Mouse (Mus musculus) myocyte (in vitro differentiated cells): ENCODE measurements around the gene Gm49416. TPM values are rescaled to one million over a fixed set of nuclear protein-coding genes. Genes with fewer than 3 reads are reported as not detected.

ENCODE experiments used
- H3K27me3 ChIP-seq: one replicate; pipeline ENCODE4 v1.6.1; 2011; ENCODE audit not compliant: control insufficient read depth, insufficient read depth, insufficient read length
- H3K36me3 ChIP-seq: one replicate; pipeline ENCODE4 v1.6.1; 2011; ENCODE audit not compliant: control insufficient read depth, insufficient read depth
- H3K4me2 ChIP-seq: one replicate; pipeline ENCODE4 v1.6.1; 2011; ENCODE audit warnings: low read depth, control low read depth
- H3K4me3 ChIP-seq: one replicate; pipeline ENCODE4 v1.5.1; 2011; ENCODE audit warnings: mild to moderate bottlenecking, control low read depth, moderate library complexity
- H3K79me2 ChIP-seq: one replicate; pipeline ENCODE4 v1.6.1; 2011; ENCODE audit not compliant: control insufficient read depth, insufficient read depth
- H3ac ChIP-seq: one replicate; pipeline ENCODE4 v1.6.1; 2011; ENCODE audit not compliant: control insufficient read depth, insufficient read length
- CEBPB ChIP-seq: IDR thresholded peaks from 2 replicates; pipeline ENCODE4 v1.6.1; 2011; ENCODE audit warnings: mild to moderate bottlenecking, moderate library complexity; ENCODE audit not compliant: poor library complexity, insufficient read depth, severe bottlenecking
- E2F4 ChIP-seq: IDR thresholded peaks from one replicate; pipeline ENCODE4 v1.6.1; 2011; ENCODE audit warnings: mild to moderate bottlenecking, control low read depth, moderate library complexity; ENCODE audit not compliant: insufficient read depth
- MAX ChIP-seq: IDR thresholded peaks from one replicate; pipeline ENCODE4 v1.6.1; 2011; ENCODE audit warnings: low read depth, mild to moderate bottlenecking, control low read depth
- MYOD1 ChIP-seq, 3 experiments: IDR thresholded peaks; one replicate each; pipeline ENCODE4 v1.6.1; 2011; ENCODE audit warnings: control low read depth in 2 of 3, low read depth in 2 of 3, mild to moderate bottlenecking in 2 of 3, moderate library complexity in 1 of 3; ENCODE audit not compliant: insufficient read length in 2 of 3, control insufficient read depth in 1 of 3
- MYOG ChIP-seq, 3 experiments: IDR thresholded peaks; one replicate each; pipeline ENCODE4 v1.6.1; 2011; ENCODE audit warnings: control low read depth in 2 of 3, low read depth in 2 of 3, mild to moderate bottlenecking in 2 of 3; ENCODE audit not compliant: insufficient read length in 2 of 3, control insufficient read depth in 1 of 3, insufficient read depth in 1 of 3
- POLR2A ChIP-seq: IDR thresholded peaks from one replicate; pipeline ENCODE4 v1.6.1; 2011; ENCODE audit warnings: low read depth, mild to moderate bottlenecking, control low read depth, moderate library complexity; ENCODE audit not compliant: insufficient read length
- POLR2AphosphoS2 ChIP-seq: IDR thresholded peaks from one replicate; pipeline ENCODE4 v1.6.1; 2011; ENCODE audit warnings: low read depth, control low read depth; ENCODE audit not compliant: insufficient read length
- REST ChIP-seq: IDR thresholded peaks from one replicate; pipeline ENCODE4 v1.6.1; 2011; ENCODE audit warnings: mild to moderate bottlenecking, control low read depth, moderate library complexity; ENCODE audit not compliant: insufficient read depth, insufficient read length
- SRF ChIP-seq: IDR thresholded peaks from one replicate; pipeline ENCODE4 v1.6.1; 2011; ENCODE audit warnings: low read depth; ENCODE audit not compliant: control insufficient read depth, insufficient read length
- TCF12 ChIP-seq: IDR thresholded peaks from one replicate; pipeline ENCODE4 v1.6.1; 2011; ENCODE audit warnings: mild to moderate bottlenecking, control low read depth; ENCODE audit not compliant: poor library complexity, insufficient read depth, severe bottlenecking
- TCF3 ChIP-seq: IDR thresholded peaks from one replicate; pipeline ENCODE4 v1.6.1; 2011; ENCODE audit warnings: low read depth, control low read depth; ENCODE audit not compliant: insufficient read length
- USF1 ChIP-seq: IDR thresholded peaks from one replicate; pipeline ENCODE4 v1.6.1; 2011; ENCODE audit warnings: low read depth, mild to moderate bottlenecking, control low read depth, moderate library complexity
- polyA plus RNA-seq: library from polyadenylated mRNA; unstranded; fragments of >200 nt; fragmentation: generic; extraction: Trizol; gene quantifications from one replicate; pipeline ENCODE4 v1.2.1, GENCODE M21; 2012; ENCODE audit warnings: missing spikeins

Gene Gm49416
- polyA plus RNA-seq, 1 experiment: 0.44 TPM

DNA sequence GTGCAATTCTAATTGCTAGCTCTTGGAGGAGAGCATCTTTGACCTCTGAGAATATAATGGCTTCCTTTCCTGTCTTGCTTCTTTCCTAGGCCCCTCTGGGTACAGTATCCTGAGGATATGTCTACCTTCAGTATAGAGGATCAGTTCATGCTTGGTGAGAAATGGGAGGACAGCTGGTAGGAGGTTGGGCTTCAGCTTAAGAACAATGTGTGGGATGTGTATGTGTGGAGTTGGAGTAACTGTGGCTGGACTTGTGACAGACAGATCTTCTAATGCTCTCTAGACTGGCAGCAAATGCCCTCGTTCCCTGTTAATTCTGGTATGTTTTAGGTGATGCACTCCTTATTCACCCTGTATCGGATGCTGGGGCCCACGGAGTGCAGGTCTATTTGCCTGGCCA, 25.5 kb downstream of the Gm49416 start:
- TF ChIP-seq E2F4 (no peak), REST (no peak), TCF12 (no peak), MAX (no peak), SRF (no peak)
- peaks cover 68% of the 10 kb centered on the region for H3K36me3 ChIP-seq
- H3K27me3 ChIP-seq: no peaks in the 10 kb centered on the region
- H3ac ChIP-seq: no peak overlapping the region
- H3K4me2 ChIP-seq: no peak overlapping the region
- no peak overlapping the region for H3K4me3 ChIP-seq
- H3K79me2 ChIP-seq: no peaks in the 10 kb centered on the region

DNA sequence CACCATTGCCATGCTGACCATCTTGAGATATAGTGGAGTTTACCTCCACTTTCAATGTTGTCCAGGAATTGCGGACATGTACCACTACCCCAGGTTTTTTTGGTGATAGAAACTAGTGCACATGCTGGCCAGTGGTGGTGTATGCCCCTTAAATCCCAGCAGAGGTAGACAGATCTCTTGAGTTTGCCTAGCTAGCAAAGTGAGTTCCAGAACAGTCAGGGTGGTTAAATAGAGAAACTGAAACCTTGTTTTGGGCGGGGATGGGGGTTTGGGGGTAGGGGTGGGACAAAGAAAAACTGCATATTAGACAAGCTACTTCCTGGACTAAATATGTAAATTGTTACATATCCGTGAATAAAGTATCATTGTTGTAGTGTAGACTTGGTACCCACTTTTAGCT, 30.3 kb downstream of the Gm49416 start:
- TF ChIP-seq TCF12 (no peak), MYOG (IDR thresholded peaks at IDR 0.05; ENCODE audit: control insufficient read depth in 1 of 3, insufficient read depth in 1 of 3, insufficient read length in 2 of 3, low read depth in 2 of 3) (no peak), CEBPB (no peak), E2F4 (no peak), POLR2A (no peak), TCF3 (no peak), MYOD1 (IDR thresholded peaks at IDR 0.05; ENCODE audit: control insufficient read depth in 1 of 3, insufficient read length in 2 of 3, low read depth in 2 of 3) (no peak), SRF (no peak), MAX (no peak), USF1 (no peak), POLR2AphosphoS2 (no peak), REST (no peak)
- H3K4me3 ChIP-seq: no peak overlapping the region
- H3ac ChIP-seq: no peak overlapping the region
- H3K36me3 ChIP-seq: peaks cover 32% of the 10 kb centered on the region
- H3K27me3 ChIP-seq: no peaks in the 10 kb centered on the region
- no peak overlapping the region for H3K4me2 ChIP-seq
- peaks cover 34% of the 10 kb centered on the region for H3K79me2 ChIP-seq

DNA sequence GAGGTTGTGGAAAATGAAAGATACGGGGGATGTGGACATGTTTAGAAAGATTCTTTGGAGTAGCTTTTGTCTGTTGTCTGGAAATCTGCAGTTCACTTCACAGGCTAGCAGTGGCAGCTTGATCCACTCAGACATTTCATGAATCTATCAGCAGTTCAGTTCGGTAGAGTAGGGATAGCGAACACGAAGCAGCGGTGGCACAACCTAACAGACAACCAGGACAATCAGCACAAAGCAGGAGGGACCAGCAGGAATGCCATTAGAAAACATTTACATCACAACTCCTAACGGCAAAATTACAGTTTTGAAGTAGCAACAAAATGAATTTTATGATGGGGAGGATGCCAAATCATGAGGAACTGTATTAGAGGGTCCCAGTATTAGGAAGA, 31.0 kb downstream of the Gm49416 start:
- H3K4me3 ChIP-seq: peak overlapping the region; percentile 81

DNA sequence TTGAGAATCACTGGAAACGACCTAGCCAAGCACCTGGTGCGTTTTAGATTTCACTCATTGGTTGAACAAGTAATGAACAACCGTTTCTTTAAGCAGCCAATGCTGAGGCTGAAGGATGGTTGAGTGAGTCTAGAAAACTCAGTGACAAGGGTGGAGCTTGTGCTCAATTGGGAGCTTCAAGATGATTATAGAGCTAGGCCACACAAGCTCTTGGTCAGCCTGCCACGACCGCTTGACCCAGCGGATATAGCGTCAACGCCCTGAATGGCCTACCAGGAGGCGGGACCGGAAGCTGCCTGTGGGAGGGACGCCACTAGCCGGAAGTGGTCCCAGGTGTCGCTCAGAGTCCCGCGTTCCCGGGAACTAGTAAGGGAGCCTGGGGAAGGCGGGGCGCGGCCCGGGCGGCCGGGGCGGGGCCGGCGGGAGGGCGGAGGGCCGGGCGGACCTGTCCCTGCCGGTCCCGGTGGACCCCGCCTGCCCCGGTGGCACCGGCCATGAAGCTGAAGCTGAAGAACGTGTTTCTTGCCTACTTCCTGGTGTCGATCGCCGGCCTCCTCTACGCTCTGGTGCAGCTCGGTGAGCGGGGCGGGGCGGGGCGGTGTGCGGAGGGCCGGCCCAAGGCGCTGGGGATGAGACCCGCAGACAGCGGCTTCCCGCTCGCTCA, 31.5 kb downstream of the Gm49416 start, which contains the start of gene B3gat3:
TSS of gene B3gat3 (plus strand) at position 302 of the 664 bp plus-strand sequence.
- peak within 1 kb of the TSS; percentile 81 for H3K4me3 ChIP-seq
- H3K79me2 ChIP-seq: peaks cover 35% of the 10 kb centered on the region
- no peaks in the 10 kb centered on the region for H3K27me3 ChIP-seq
- H3ac ChIP-seq: peak within 1 kb of the TSS; percentile 62
- peaks cover 20% of the 10 kb centered on the region for H3K36me3 ChIP-seq
- H3K4me2 ChIP-seq: peak within 1 kb of the TSS; percentile 97
- TF ChIP-seq USF1 (no peak), MAX (no peak), TCF3 (no peak), MYOD1 (IDR thresholded peaks at IDR 0.05; ENCODE audit: control insufficient read depth in 1 of 3, insufficient read length in 2 of 3, low read depth in 2 of 3) (no peak), TCF12 (no peak), MYOG (IDR thresholded peaks at IDR 0.05; ENCODE audit: control insufficient read depth in 1 of 3, insufficient read depth in 1 of 3, insufficient read length in 2 of 3, low read depth in 2 of 3) (peak in 1 of 3 experiments; percentile 28), SRF (no peak), POLR2AphosphoS2 (peak; percentile 86), REST (no peak), E2F4 (no peak), CEBPB (no peak), POLR2A (peak; percentile 89)

More for the DNA sequence above, 31.0 kb downstream of the Gm49416 start:
- peaks cover 35% of the 10 kb centered on the region for H3K79me2 ChIP-seq
- peak overlapping the region; percentile 62 for H3ac ChIP-seq
- no peaks in the 10 kb centered on the region for H3K27me3 ChIP-seq
- H3K4me2 ChIP-seq: no peak overlapping the region
- peaks cover 25% of the 10 kb centered on the region for H3K36me3 ChIP-seq
- TF ChIP-seq USF1 (no peak), POLR2AphosphoS2 (peak; percentile 20)

DNA sequence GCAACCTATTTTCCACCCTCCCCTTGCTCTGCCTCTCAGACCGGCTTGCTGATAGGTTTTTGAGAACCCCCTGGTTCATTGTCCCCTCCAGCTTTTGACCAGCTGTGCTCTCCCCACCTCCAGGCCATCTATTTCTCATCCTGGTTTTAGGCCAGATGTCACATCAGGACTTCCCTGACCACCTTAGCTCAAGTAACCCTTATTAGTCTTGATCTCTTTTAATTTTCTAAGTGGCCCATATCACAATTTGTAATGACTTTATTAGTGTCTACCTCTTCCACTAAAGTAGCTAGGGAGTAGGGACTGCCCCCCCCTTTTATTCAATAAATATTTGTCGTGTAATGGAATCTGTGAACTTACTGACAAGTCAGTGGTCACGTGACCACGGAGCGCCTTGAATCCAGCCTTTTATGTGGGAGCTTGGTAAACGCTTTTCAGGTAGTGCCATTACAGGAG, 32.1 kb downstream of the Gm49416 start:
- H3K4me2 ChIP-seq: peak overlapping the region; percentile 97
- no peaks in the 10 kb centered on the region for H3K27me3 ChIP-seq
- peaks cover 35% of the 10 kb centered on the region for H3K79me2 ChIP-seq
- TF ChIP-seq TCF3 (no peak), REST (no peak), USF1 (peak; percentile 97)
- peak overlapping the region; percentile 81 for H3K4me3 ChIP-seq
- peak overlapping the region; percentile 62 for H3ac ChIP-seq
- peaks cover 14% of the 10 kb centered on the region for H3K36me3 ChIP-seq
